Mouse (Mus musculus) heart, adult 2 months (tissue): ENCODE data around the gene Agpat3.

ENCODE experiments used
- CTCF ChIP-seq: fragments of 200-600 bp; IDR thresholded peaks from 2 replicates; pipeline ENCODE4 v1.8.1; 2022; ENCODE audit warnings: antibody characterized with exemption, mild to moderate bottlenecking, moderate library complexity
- EP300 ChIP-seq: fragments of 200-500 bp; IDR thresholded peaks from 2 replicates; pipeline ENCODE4 v1.6.1; 2011; ENCODE audit warnings: low read depth, low read length, control low read depth; ENCODE audit not compliant: insufficient read depth
- POLR2A ChIP-seq: fragments of 200-500 bp; IDR thresholded peaks from 2 replicates; pipeline ENCODE4 v1.6.1; 2011; ENCODE audit warnings: mild to moderate bottlenecking, low read depth, low read length, control low read depth; ENCODE audit not compliant: insufficient read depth

DNA sequence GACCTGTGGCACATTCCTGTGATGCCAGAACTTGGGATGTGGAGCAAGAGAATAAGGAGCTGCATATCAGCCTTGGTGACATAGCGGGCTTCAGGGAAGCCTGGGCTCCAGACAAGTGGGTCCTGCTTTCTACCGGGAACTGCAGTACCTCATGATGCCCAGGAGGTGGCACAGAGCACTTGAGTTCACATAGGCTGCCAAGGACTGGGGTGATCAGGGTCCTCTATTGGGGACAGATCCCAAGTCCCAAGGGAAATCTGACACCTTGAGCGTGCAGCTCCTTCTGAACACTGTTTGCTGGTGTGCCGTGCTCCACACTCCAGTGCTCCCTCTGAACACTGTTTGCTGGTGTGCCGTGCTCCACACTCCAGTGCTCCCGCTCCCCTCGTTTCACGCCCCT is 73.1 kb downstream of the Agpat3 start:
- peak; percentile 95 for TF ChIP-seq CTCF
- no peak for TF ChIP-seq POLR2A
- no peak for TF ChIP-seq EP300
